Mouse (Mus musculus) left cerebral cortex, postnatal 25 days (tissue): ENCODE measurements around the gene Ptprh. TPM values are rescaled to one million over a fixed set of nuclear protein-coding genes. Genes with fewer than 3 reads are reported as not detected.
A peak's percentile ranks its signal among the peaks of the same experiment; 100 is the strongest.
"Not testable (repeated sequence)": the region's sequence is repeated elsewhere in the genome, so short reads cannot be mapped to it uniquely, and the experiment has no call there.

Experiments used
- DNase-seq, 2 experiments: peaks; one replicate each; pipeline ENCODE4 v3.0.0; 2022; ENCODE audit warnings: low spot score in 2 of 2, mixed read lengths in 1 of 2
- intact Hi-C: fragments of 180-260 bp; cut with DNase I; formaldehyde crosslinking; loops from one replicate; pipeline ENCODE4 v1.15.1; 2025
- total RNA-seq, 2 experiments: library from RNA; stranded (reverse); gene quantifications; 2 replicates each; pipeline ENCODE4 v1.2.3; 2021

The Ptprh gene
- total RNA-seq, 2 experiments from 2014 or later: 0.46 to 0.71 TPM

DNA sequence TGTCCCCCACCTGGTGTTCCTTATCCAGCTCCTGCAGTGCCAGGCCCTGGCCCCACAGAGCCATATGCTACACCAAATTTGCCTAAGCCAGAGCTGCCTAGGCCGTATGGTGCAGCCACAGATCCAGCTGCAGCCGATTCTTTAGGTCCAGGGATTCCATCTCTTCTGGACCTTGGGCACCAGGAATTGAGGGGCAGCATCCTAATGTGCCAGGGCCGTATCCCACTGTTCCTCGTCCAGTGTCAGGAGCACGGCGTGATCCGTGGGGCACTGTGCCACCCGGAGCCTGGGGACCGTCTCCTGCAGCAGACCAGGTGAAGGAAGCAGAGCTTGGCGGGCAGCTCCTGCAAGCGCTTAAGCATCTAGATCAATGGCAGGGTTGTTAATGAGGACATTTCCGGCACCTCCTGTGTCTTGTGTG, 8.1 kb upstream of the Ptprh start:
- intact Hi-C loops: no loop called here

DNA sequence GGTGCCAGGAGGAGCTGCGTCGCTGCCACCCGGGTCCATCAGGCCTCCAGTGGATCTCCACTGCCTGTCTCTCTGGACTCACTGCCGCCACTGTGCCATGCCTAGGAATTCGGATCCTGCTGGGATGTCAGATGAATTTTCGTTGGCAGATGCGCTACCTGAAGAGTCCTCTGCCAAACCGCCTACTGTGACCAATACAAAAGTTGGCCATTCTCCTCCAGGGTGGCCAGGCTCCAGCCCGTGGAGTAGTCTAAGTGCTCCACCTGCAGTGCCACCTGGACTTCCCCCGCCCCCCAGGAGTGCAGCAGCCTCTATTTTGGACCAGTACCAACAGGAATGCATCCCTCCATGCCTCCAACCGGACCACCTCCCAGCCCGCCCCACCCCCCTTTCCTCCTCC, 7.7 kb upstream of the Ptprh start:
- intact Hi-C loops: no loop called here
- DNase-seq: no peak

More for the DNA sequence above, 8.1 kb upstream of the Ptprh start:
- no peak for DNase-seq

DNA sequence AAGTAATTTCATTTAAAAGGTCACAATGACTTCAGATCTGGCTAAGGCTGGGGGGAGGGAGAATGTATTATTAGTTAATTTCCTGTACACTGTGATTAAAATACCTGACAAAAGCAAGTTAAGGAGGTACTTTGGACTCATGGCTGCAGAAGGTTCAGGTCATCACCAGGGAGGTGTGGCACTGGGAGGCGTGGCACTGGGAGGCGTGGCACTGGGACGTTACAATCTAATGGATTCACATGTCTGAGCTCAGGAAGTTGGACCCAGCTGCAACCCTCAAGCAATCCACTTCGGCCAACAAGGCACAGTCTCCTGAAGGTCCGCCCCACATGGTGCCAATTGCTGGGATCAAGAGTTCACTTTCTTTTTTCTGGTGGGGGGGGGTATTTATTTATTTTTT, 4.2 kb upstream of the Ptprh start:
- no peak for DNase-seq
- intact Hi-C loops: no loop called here

DNA sequence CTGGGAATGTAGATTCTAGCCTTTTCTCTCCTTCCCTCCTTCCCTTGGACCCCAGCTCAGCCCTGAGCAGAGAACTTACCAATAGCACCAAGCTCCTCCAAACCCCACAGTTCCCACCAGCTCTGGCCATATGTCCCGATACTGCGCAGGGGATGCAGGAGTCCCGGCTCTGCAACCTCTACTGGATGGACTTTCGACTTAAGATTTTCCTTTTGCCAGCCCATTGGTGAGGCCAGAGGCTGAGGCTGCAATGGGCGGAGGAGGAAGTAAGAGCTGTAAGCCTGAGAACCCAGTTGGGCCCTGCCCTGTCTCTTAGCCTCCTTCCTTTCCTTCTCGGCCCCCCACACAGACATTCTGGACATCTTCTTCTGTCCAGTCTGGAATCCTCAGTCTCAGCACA, 872 bp downstream of the Ptprh start:
- intact Hi-C loops: loop anchor here (5.0 kb wide), 1 partner anchor 36 kb away; no protein-coding TSS in a partner anchor
- DNase-seq: no peak

DNA sequence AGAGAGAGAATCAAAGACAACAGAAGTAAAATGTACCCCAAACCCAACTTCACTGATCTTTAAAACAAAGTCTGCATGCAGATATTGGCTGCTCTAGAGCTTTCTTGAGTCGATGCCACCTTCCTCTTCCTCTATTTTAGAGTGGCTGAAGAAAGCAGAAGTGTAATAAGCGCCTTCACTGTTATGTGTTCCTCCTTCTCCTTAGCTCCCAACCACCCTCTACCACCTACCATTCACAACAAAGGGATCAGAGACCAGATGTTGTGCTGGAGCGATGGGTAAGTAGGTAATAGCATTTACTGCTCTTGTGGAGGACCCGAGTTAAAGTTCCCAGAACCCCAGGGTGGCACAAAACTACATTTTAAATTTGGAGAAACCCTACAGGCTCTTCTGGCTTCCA, 6.8 kb downstream of the Ptprh start:
- intact Hi-C loops, DNase-seq: not testable (repeated sequence)

DNA sequence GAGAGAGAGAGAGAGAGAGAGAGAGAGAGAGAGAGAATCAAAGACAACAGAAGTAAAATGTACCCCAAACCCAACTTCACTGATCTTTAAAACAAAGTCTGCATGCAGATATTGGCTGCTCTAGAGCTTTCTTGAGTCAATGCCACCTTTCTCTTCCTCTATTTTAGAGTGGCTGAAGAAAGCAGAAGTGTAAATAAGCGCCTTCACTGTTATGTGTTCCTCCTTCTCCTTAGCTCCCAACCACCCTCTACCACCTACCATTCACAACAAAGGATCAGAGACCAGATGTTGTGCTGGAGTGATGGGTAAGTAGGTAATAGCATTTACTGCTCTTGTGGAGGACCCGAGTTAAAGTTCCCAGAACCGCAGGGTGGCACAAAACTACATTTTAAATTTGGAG, 22.4 kb downstream of the Ptprh start:
- intact Hi-C loops, DNase-seq: not testable (repeated sequence)

DNA sequence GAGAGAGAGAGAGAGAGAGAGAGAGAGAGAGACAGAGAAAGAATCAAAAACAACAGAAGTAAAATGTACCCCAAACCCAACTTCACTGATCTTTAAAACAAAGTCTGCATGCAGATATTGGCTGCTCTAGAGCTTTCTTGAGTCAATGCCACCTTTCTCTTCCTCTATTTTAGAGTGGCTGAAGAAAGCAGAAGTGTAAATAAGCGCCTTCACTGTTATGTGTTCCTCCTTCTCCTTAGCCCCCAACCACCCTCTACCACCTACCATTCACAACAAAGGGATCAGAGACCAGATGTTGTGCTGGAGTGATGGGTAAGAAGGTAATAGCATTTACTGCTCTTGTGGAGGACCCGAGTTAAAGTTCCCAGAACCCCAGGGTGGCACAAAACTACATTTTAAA, 31.5 kb downstream of the Ptprh start:
- intact Hi-C loops, DNase-seq: not testable (repeated sequence)

DNA sequence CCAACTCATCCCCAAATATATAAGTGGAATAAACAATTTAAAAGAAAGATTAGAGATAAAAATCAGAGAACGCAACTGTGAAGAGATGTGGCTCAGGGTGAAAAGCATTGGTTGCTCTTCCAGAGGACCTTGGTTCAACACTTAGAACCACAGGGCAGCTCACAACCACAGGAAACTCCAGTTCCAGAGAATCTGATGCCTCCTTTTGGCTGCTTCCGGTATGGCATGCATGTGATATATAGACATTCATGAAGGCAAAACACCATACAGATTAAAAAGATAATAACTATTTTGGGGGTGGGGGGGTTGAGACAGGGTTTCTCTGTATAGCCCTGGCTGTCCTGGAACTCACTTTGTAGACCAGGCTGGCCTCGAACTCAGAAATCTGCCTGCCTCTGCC, 41.2 kb downstream of the Ptprh start:
- intact Hi-C loops: no loop called here
- DNase-seq: no peak

DNA sequence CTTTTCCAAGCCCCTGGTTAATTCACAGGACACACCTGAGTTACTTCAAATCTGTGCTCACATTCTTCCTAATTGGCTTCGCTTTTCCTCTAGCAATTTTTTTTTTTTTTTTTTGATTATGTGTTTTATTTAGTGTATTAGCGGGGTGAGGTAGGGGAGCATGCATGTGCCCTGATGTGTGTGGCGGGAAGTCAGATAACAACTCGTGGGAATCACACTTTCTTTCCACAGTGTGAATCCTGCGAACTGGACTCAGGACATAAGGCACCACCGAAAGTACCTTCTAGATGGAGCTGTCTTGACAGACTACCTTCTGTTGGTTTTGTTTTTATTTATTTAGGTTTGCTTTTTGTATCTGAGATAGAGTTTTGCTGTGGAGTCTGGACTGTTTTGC, 46.7 kb downstream of the Ptprh start:
- intact Hi-C loops: loop anchor here (2.0 to 5.0 kb wide), 2 partner anchors 65 to 250 kb away; no protein-coding TSS in a partner anchor
- no peak for DNase-seq

DNA sequence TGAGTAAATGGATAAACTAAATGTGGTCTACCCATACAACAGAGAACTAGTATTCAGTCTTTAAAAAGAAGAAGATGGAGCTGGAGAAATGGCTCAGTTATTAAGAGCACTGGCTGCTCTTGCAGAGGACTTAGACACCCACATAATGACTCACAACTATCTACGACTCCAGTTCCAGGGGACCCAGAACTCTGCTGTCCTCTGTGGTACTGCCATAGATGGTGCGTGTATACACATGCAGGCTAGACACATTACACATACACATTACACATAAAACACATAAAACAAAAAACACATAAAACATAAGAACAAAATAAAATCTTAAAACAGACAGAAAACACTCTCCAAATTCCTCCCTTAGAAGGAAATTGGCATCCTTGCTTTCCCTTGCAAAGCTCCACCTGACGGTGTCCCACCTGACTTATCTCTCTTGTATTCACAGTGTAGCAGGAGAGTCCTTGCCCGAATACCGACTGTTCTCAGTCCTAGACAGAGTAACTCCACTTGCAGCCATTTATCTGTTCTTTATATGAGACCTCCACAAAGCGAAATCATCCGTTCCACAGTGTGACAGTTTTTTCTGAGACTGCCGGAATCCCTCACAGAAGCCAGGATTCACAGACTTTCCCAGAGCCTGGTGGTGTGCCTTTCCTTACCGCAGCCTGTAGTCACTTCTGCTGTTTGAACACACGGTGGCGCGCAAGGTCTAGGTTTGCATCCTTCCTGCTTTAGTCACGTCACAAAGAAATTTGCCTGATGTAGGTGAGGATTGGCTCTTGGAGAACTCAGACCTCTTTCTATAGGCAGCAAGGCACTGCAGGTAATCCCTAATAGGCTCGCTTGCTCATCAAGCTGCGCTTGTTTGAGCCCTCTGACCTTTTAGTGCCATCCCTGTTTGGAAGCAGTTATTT, 47.3 kb downstream of the Ptprh start:
- intact Hi-C loops: loop anchor here (2.0 to 5.0 kb wide), 2 partner anchors 66 to 250 kb away; no protein-coding TSS in a partner anchor

DNA sequence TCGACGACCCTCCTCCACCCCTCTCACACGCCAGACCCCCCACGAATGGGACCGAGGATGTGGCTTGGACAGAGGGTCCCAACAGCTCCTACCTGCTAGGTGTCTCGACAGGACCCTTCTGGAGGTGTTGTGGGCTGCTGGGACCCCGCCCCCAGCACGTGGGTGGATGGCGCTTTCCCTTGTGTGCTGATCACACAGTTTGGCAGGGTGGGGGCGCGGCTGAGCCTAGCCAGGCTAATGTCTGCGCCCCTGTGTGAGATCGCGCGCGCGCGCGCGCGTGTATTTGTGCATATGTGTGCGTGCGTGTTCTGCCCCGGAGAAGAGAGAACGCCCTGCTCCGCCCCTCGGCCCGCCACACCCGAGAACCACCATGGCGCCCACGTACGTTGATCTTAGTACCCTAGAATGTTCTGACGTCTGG, 56.6 kb downstream of the Ptprh start, which contains the start of gene Syt5:
Gene Syt5, minus strand, starts transcription at position 321 of the 421 bp plus-strand sequence.
- intact Hi-C loops: loop anchor here (5.0 kb wide), 1 partner anchor 265 kb away; the partner anchor contains the start of gene Ube2s
- peak; percentile 74 to 79 for DNase-seq

More for the DNA sequence above, 47.3 kb downstream of the Ptprh start:
- peak; percentile 83 to 91 for DNase-seq

DNA sequence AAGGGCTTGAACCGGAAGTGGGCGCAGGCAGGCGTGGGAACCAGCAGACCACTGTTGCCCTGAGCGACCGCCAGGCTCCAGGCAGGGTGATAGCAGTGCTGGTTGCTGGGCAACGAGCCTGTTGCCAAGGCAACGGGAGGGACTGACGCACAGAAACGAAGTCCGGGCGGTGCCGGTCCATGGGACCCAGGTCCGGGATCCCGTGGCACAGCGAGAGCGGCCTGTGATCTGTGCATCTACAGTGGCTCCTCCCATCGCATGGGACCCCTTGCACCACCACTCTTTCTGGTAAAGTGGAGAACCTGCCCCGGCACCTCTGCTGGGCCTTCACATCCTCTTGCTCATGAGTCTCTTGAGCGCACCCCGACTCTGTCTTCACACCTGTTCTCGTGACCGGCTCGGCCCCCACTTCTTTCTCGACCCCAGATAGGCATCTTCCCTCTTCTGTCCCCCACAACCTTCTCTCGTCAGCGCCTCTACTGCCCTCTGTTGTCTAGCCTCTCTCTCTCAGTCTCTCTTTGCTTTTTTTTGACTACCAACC, 57.2 kb downstream of the Ptprh start:
- intact Hi-C loops: loop anchor here (5.0 kb wide), 1 partner anchor 266 kb away; the partner anchor contains the start of gene Ube2s
- DNase-seq: peak; percentile 97 to 98

DNA sequence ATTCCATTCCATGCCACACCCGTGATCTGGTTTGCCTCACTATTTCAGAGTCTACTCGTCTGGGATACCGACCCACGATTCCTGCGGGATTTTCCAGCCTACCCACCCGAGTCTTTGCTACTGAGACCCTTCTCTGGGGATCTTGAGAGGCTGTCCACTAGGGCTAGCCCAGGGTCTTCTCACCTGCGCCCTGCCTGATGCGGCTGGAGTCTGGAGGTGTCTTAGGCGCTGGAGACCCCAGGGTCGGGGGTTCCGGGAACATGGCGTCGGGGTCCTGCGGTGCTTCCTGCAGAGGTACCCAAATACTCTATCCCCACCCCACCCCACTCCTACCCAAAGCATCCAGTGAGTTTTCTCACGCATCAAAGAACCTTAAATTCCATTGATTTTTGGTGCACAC, 57.8 kb downstream of the Ptprh start:
- peak; percentile 18 to 33 for DNase-seq
- intact Hi-C loops: loop anchor here (5.0 kb wide), 1 partner anchor 266 kb away; the partner anchor contains the start of gene Ube2s

DNA sequence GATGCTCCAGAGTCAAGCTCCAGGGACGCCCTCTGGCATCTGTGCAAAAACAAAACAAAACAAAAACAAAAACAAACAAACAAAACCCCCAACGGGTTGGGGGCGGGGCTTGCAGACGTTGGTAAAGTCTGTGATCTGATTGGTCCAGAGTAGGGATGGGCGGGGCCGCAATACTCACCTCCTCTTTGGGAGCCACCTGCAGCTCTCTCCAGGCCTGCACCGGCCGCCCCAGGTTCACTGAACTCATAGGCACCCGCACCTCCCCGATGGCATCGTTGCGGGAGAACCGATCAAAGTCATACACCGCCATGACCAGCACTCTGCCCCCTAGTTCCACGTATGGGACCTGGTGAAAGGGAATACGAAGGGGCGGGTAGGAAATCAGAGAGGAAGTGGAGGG, 61.8 kb downstream of the Ptprh start:
- intact Hi-C loops: no loop called here
- no peak for DNase-seq

DNA sequence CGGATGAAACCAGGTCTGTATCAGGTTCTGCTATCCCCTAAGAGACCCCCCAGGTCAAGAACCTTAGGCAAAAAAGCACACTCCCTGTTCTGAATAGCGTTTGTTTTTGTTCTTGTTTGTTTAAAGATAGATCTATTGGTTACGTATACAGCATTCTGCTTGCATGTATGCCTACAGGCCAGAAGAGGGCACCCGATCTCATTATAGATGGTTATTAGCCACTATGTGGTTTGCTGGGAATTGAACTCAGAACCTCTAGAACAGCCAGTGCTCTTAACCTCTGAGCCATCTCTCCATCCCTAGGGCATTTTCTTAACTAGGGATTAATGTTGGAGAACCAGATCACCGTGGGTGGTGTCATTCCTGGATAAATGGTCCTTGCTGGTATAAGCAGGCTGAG, 62.5 kb downstream of the Ptprh start:
- intact Hi-C loops: no loop called here
- no peak for DNase-seq

DNA sequence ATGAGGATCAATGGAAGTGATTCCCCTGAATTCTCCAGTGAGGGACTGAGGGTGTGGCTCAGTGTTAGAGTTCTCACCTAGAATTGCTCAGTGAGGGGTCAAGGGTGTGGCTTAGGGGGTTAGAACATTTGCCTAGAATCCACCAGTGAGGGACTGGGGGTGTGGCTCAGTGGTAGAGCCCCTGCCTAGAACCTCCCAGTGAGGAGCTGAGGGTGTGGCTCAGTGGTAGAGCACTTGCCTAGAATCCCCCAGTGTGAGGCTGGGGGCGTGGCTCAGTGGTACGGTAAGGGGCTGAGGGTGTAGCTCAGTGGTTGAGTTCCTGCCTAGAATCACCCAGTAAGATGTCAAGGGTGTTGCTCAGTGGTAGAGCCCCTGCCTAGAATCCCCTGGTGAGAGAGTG, 64.8 kb downstream of the Ptprh start:
- DNase-seq: no peak
- intact Hi-C loops: no loop called here

DNA sequence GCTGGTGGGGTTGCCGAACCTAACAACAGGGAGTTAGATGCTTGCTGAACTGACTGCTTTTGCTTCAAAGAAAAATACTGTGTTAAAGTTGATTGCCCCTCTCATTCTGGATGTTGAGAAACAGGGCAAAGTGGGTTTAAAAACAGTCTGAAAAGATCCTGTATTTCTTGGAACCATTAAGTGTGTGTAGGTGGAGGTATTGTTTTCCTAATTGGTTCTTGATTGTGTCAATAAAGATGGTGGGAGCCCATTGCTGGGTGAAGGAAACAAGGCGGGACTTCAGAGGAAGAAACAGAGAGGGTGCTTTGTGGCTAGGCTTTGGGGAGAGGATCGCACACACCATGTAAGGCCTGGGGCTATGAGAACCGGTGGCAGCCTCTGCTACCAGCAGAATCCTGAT, 66.7 kb downstream of the Ptprh start:
- no peak for DNase-seq
- intact Hi-C loops: no loop called here

DNA sequence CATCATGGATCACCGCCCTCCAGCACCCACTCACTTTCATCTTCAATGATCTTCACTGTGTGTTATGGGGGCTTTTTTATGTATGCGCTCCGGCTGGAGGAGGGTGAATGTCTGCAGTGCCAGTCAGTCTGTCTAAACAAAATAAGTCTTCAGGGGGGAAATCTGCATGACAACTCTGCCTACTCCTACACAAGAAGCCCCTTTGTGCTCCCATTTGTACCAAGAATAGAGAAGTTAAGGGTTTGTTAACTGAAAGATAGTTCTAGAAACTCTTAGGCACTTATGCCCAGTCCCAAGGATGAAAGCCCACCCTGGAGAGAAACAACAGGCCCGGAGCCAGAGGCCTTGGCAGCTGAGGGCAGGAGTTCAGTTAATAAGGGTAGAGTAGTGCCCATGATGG, 67.5 kb downstream of the Ptprh start:
- intact Hi-C loops: no loop called here
- DNase-seq: no peak

DNA sequence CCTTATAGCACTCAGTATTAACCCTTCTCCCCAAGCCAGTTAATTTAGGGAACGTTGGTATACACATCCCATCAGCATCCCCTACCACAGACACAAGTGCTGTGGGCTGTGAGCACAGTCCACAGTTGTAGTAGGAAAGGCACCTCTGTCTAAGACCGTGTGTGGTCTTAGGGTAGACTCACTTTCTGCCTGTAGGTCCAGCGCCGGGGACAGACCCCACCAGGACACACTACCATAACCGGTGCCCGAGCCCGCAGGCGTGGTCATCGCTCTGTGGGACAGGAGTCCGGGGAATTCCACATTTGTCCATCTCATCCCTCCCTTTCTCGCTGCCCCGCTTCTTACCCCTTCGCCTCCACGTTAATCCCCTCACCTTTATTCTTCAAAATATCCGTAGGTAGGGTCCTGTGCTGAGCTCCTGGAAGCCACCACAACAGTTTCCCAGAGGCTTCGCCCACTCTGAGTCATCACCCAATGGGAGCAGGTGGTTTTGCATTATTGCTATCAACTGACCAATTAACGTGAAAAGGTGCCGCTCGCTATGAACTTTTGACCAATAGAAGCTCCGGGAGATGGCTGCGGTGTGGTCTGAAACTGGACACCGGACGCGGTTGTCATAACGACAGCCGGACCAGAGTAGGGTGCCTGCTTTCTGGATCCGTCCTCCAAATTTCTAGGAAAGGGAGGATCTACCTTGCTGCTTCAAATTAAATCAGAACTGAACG, 71.7 kb downstream of the Ptprh start, which contains the start of gene Dnaaf3:
Gene Dnaaf3, minus strand, starts transcription at position 449 of the 725 bp plus-strand sequence.
- intact Hi-C loops: no loop called here

DNA sequence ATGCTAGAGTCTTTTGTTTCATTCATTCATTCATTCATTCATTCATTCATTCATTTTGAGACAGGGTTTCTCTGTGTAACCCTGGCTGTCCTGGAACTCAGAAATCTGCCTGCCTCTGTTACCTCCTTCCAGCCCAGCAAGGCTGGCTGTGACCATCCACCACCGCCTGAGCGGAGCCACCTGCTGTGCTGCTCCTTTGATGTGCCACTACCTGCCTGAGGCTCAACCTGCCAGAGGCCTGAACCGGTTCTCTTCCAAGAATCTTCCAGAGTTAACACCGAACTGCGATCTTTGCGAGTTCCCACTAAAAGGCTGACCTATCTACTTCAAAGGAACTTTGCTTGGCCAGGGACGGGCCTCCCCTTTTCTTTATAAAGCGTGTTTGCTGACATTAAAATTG, 73.7 kb downstream of the Ptprh start:
- intact Hi-C loops, DNase-seq: not testable (repeated sequence)

More for the DNA sequence above, 71.7 kb downstream of the Ptprh start, which contains the start of gene Dnaaf3:
- DNase-seq: no peak
